Mouse (Mus musculus) erythroblast, embryonic 14.5 days (primary cell): ENCODE data around the gene AC161166.1.

Source experiments
- GATA1 ChIP-seq: IDR thresholded peaks from 2 replicates; pipeline ENCODE4 v1.6.1; 2012; ENCODE audit warnings: low read length, inconsistent platforms, mixed read lengths
- TAL1 ChIP-seq: IDR thresholded peaks from 3 replicates; pipeline ENCODE4 v1.6.1; 2012; ENCODE audit warnings: low read length, inconsistent platforms, mixed read lengths

DNA sequence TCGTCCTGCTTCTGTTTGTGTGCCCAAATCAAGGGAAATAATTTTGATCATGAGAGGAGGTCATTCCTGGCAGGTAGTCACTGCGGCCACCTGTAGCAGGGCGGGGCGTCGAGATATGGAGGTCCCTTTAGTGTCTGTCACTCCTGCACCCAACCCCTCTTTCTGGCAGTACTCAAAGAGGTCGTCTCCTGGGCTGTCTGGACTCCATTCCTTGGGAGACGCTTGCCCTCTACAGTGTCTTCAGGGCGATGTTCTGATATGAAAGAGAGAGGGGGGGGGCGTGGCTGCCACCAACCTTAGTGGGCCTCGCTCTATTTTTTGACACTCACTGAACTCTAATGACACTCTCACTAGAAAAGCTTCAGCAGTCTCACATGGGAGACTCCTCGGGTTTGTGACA, 17.3 kb upstream of the AC161166.1 start:
- TF ChIP-seq GATA1 = no peak
- TF ChIP-seq TAL1 = no peak
